Mouse (Mus musculus) G1E (cell line): Measurements from ENCODE around the gene Arhgap31.

ENCODE experiments used
- CTCF ChIP-seq: IDR thresholded peaks from 2 replicates; pipeline ENCODE4 v1.5.1; 2012; ENCODE audit warnings: low read depth, low read length, inconsistent platforms, mixed read lengths
- GATA2 ChIP-seq: IDR thresholded peaks from 2 replicates; pipeline ENCODE4 v1.6.1; 2012; ENCODE audit warnings: low read depth, low read length, inconsistent platforms, borderline replicate concordance
- POLR2AphosphoS5 ChIP-seq: IDR thresholded peaks from 2 replicates; pipeline ENCODE4 v1.6.1; 2012; ENCODE audit warnings: low read depth, low read length, inconsistent platforms; ENCODE audit not compliant: insufficient replicate concordance
- TAL1 ChIP-seq: conservative IDR thresholded peaks from 2 replicates; pipeline ENCODE4 v1.6.1; 2012; ENCODE audit warnings: low read depth, low read length, inconsistent platforms, mixed read lengths

GRCm38 (mm10) chr16:38700392-38701162 is 12.5 kb downstream of the Arhgap31 start:
- TF ChIP-seq POLR2AphosphoS5 (no peak), CTCF (no peak), TAL1 (no peak), GATA2 (no peak)
